Mouse (Mus musculus): ENCODE measurements at regions not wholly inside any gene's neighbourhood (a gene's known extent, or its start where the extent isn't known, plus 50 kb on each side); places are given as distances from the start of the nearest gene placed in this dataset.

- TF ChIP-seq CTCF (conservative IDR thresholded peaks at IDR 0.05; ENCODE audit: low read length) (no peak), NANOG (IDR thresholded peaks at IDR 0.05; ENCODE audit: borderline replicate concordance, low read length) (no peak), POU5F1 (IDR thresholded peaks at IDR 0.05; ENCODE audit: borderline replicate concordance, low read length) (no peak)
Observed at GRCm38 (mm10) chr3:120934401-120934800, 237.1 kb downstream of the Rwdd3 start.

Measured in E14TG2a.4 (cell line).